Mouse (Mus musculus): ENCODE results near the gene Ncl.
"Not testable (repeated sequence)": the region's sequence is repeated elsewhere in the genome, so short reads cannot be mapped to it uniquely, and the experiment has no call there.

Ncl gene

GRCm38 (mm10) chr1:86345069-86345468 lies 14.1 kb downstream of the Ncl start:
- Histone ChIP-seq H3K36me3 (ENCODE audit: insufficient read depth, low read length) (peaks cover 74% of the 10 kb centered on the region), H3K27me3 (ENCODE audit: insufficient read depth, low read length) (no peaks in the 10 kb centered on the region), H3K4me3 (replicated peaks; ENCODE audit: low read length) (no peak overlapping the region), H3K9me3 (ENCODE audit: low read length) (no peaks in the 10 kb centered on the region), H3K4me1 (replicated peaks; ENCODE audit: low read depth, low read length) (peaks cover 36% of the 10 kb centered on the region)
- TF ChIP-seq POU5F1 (IDR thresholded peaks at IDR 0.05; ENCODE audit: borderline replicate concordance, low read length) = no peak
- TF ChIP-seq NANOG (IDR thresholded peaks at IDR 0.05; ENCODE audit: borderline replicate concordance, low read length) = no peak
- TF ChIP-seq CTCF (conservative IDR thresholded peaks at IDR 0.05; ENCODE audit: low read length) = no peak

GRCm38 (mm10) chr1:86343969-86344861 lies 15.0 kb downstream of the Ncl start:
- Histone ChIP-seq H3K4me1 (replicated peaks; ENCODE audit: low read depth, low read length) (peaks cover 28% of the 10 kb centered on the region), H3K27me3 (ENCODE audit: insufficient read depth, low read length) (no peaks in the 10 kb centered on the region), H3K9me3 (ENCODE audit: low read length) (no peaks in the 10 kb centered on the region), H3K4me3 (replicated peaks; ENCODE audit: low read length) (no peak overlapping the region), H3K36me3 (ENCODE audit: insufficient read depth, low read length) (peaks cover 66% of the 10 kb centered on the region)
- TF ChIP-seq CTCF (conservative IDR thresholded peaks at IDR 0.05; ENCODE audit: low read length) (no peak), NANOG (IDR thresholded peaks at IDR 0.05; ENCODE audit: borderline replicate concordance, low read length) (no peak), POU5F1 (IDR thresholded peaks at IDR 0.05; ENCODE audit: borderline replicate concordance, low read length) (no peak)

GRCm38 (mm10) chr1:86343087-86343645 lies 16.0 kb downstream of the Ncl start:
- TF ChIP-seq POU5F1 (IDR thresholded peaks at IDR 0.05; ENCODE audit: borderline replicate concordance, low read length) (no peak), NANOG (IDR thresholded peaks at IDR 0.05; ENCODE audit: borderline replicate concordance, low read length) (no peak), CTCF (conservative IDR thresholded peaks at IDR 0.05; ENCODE audit: low read length) (no peak)
- peaks cover 55% of the 10 kb centered on the region for H3K36me3 ChIP-seq (ENCODE audit: insufficient read depth, low read length)
- peaks cover 17% of the 10 kb centered on the region for H3K4me1 ChIP-seq (replicated peaks; ENCODE audit: low read depth, low read length)
- no peaks in the 10 kb centered on the region for H3K9me3 ChIP-seq (ENCODE audit: low read length)
- H3K4me3 ChIP-seq (replicated peaks; ENCODE audit: low read length) = no peak overlapping the region
- no peaks in the 10 kb centered on the region for H3K27me3 ChIP-seq (ENCODE audit: insufficient read depth, low read length)

- H3K36me3 ChIP-seq (ENCODE audit: insufficient read depth, low read length) = peaks cover 47% of the 10 kb centered on the region
- no peaks in the 10 kb centered on the region for H3K27me3 ChIP-seq (ENCODE audit: insufficient read depth, low read length)
- H3K4me1 ChIP-seq (replicated peaks; ENCODE audit: low read depth, low read length) = peaks cover 10% of the 10 kb centered on the region
- TF ChIP-seq POU5F1 (IDR thresholded peaks at IDR 0.05; ENCODE audit: borderline replicate concordance, low read length) (no peak), NANOG (IDR thresholded peaks at IDR 0.05; ENCODE audit: borderline replicate concordance, low read length) (no peak), CTCF (conservative IDR thresholded peaks at IDR 0.05; ENCODE audit: low read length) (no peak)
- no peak overlapping the region for H3K4me3 ChIP-seq (replicated peaks; ENCODE audit: low read length)
- no peaks in the 10 kb centered on the region for H3K9me3 ChIP-seq (ENCODE audit: low read length)
These were observed 16.8 kb downstream of the Ncl start for GRCm38 (mm10) chr1:86342371-86342770.

- H3K27me3 ChIP-seq (ENCODE audit: insufficient read depth, low read length); H3K4me3 ChIP-seq (replicated peaks; ENCODE audit: low read length); H3K9me3 ChIP-seq (ENCODE audit: low read length); H3K4me1 ChIP-seq (replicated peaks; ENCODE audit: low read depth, low read length): not testable (repeated sequence)
- peaks cover 34% of the 10 kb centered on the region for H3K36me3 ChIP-seq (ENCODE audit: insufficient read depth, low read length)
These were observed 18.1 kb downstream of the Ncl start for GRCm38 (mm10) chr1:86341096-86341495.

- Histone ChIP-seq H3K27me3 (ENCODE audit: insufficient read depth, low read length) (no peaks in the 10 kb centered on the region), H3K36me3 (ENCODE audit: insufficient read depth, low read length) (peaks cover 16% of the 10 kb centered on the region), H3K9me3 (ENCODE audit: low read length) (no peaks in the 10 kb centered on the region), H3K4me3 (replicated peaks; ENCODE audit: low read length) (no peak overlapping the region), H3K4me1 (replicated peaks; ENCODE audit: low read depth, low read length) (peaks cover 16% of the 10 kb centered on the region)
- no peak for TF ChIP-seq POU5F1 (IDR thresholded peaks at IDR 0.05; ENCODE audit: borderline replicate concordance, low read length)
- peak; percentile 68 for TF ChIP-seq CTCF (conservative IDR thresholded peaks at IDR 0.05; ENCODE audit: low read length)
These were observed 19.9 kb downstream of the Ncl start for GRCm38 (mm10) chr1:86339156-86339812.

- Histone ChIP-seq H3K4me3 (replicated peaks; ENCODE audit: low read length) (no peak overlapping the region), H3K27me3 (ENCODE audit: insufficient read depth, low read length) (no peaks in the 10 kb centered on the region), H3K9me3 (ENCODE audit: low read length) (no peaks in the 10 kb centered on the region), H3K4me1 (replicated peaks; ENCODE audit: low read depth, low read length) (peaks cover 16% of the 10 kb centered on the region), H3K36me3 (ENCODE audit: insufficient read depth, low read length) (no peaks in the 10 kb centered on the region)
- no peak for TF ChIP-seq CTCF (conservative IDR thresholded peaks at IDR 0.05; ENCODE audit: low read length)
- no peak for TF ChIP-seq NANOG (IDR thresholded peaks at IDR 0.05; ENCODE audit: borderline replicate concordance, low read length)
- no peak for TF ChIP-seq POU5F1 (IDR thresholded peaks at IDR 0.05; ENCODE audit: borderline replicate concordance, low read length)
These were observed 22.9 kb downstream of the Ncl start for GRCm38 (mm10) chr1:86336330-86336729.

- no peak for TF ChIP-seq POU5F1 (IDR thresholded peaks at IDR 0.05; ENCODE audit: borderline replicate concordance, low read length)
- no peak for TF ChIP-seq CTCF (conservative IDR thresholded peaks at IDR 0.05; ENCODE audit: low read length)
- no peak for TF ChIP-seq NANOG (IDR thresholded peaks at IDR 0.05; ENCODE audit: borderline replicate concordance, low read length)
- Histone ChIP-seq H3K27me3 (ENCODE audit: insufficient read depth, low read length) (no peaks in the 10 kb centered on the region), H3K36me3 (ENCODE audit: insufficient read depth, low read length) (no peaks in the 10 kb centered on the region), H3K4me3 (replicated peaks; ENCODE audit: low read length) (no peak overlapping the region), H3K9me3 (ENCODE audit: low read length) (no peaks in the 10 kb centered on the region), H3K4me1 (replicated peaks; ENCODE audit: low read depth, low read length) (peaks cover 17% of the 10 kb centered on the region)
These were observed 38.3 kb downstream of the Ncl start for GRCm38 (mm10) chr1:86320822-86321413.
